Mouse (Mus musculus) frontal cortex, adult (tissue): Measurements from ENCODE around the gene Clec16a.

Source experiments
- ATAC-seq: cut with Nextera tagmentation; 2 replicates; pipeline ENCODE4 v1.9.2; 2017; ENCODE audit warnings: mild to moderate bottlenecking, moderate library complexity, mixed read lengths; ENCODE audit not compliant: low TSS enrichment

The Clec16a gene

DNA sequence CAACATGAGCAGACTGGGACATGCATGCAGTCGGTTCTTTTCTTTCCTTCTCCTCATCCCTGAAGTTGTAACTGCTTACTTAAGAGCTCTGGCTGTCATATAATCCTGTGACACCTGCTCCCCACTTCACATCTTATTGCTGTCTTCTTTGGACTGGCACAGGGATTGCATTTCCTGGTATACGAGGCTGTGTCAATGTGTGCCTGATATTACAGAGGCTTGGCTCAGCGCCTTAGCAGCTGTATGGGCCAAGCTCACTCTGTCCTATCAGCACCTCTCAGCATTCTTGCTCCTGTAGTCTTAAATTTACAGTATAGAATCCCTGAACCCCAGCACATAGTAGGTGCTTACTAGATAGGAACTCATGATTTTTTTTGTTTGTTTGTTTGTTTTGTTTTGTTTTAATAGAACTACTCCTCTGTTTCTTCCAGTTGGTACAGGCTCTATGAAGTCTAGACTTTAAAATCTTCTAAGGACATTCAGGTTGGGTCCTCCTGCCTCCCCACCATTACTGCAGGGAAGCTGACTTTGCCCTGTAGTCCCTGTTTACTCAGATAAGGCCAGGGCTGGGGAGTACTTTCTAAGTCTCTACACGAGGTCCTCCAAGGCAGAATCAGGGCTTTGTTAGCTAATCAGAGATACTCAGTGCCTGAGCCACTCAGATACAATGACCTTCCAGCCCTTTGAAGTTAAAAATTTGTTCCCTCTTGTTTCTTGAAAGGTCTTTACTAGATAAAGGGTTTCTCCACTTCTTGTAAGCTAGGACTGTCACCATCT is 97.9 kb downstream of the Clec16a start:
- no peak for ATAC-seq

DNA sequence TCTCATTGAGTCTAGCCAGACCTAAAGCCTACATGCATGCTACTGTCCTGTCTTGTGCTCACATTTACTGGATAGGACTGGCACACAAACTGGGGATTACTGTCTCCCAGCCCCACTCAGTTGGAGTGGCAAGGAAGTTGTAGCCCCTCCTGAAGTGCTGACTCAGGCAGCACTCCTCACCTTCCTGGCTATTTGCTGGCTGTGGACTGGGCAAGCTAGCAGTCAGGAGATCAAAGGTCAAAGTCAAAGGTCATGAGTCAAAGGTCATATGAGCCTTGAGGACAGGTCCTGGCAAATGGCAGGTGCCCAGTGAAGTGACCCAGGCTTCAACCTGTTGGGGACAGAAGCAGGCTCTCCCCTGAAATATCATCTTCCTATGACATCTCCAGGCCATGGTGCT is 99.1 kb downstream of the Clec16a start:
- no peak for ATAC-seq

DNA sequence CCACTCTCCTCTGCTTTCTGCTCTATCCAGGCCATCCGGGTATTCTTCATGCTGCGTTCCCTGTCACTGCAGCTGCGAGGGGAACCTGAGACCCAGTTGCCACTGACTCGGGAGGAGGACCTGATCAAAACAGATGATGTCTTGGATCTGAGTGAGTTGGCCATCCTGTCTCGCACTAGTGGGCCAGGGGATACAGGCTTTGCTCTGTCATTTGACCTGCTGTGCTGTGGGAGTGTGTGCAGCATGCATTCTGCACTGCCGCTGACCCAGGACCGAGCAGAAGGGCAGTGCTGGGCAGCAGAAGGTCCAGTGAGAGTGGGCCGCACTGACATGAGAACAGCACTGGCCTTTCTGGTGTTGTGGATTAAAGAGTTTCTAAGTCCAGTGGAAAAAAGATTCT is 99.6 kb downstream of the Clec16a start:
- ATAC-seq: no peak

DNA sequence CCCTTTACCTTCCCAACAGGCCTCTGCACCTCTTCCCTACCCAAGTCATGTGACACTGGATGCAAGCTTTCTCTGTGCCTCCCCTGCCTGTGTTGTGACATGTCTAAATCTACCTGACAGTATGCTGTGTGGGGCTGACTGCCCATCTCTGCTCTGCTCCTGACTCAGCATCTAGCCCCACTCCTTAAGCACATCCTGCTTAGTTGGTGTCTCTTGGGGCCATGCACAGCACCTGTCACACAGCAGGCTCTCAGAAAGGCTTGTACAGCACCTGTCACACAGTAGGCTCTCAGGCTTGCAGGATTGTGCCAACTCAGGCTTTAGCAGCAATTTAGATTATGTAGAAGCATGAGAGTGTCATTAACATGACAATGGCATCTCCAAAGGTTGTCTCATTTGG is 106.7 kb downstream of the Clec16a start:
- no peak for ATAC-seq

DNA sequence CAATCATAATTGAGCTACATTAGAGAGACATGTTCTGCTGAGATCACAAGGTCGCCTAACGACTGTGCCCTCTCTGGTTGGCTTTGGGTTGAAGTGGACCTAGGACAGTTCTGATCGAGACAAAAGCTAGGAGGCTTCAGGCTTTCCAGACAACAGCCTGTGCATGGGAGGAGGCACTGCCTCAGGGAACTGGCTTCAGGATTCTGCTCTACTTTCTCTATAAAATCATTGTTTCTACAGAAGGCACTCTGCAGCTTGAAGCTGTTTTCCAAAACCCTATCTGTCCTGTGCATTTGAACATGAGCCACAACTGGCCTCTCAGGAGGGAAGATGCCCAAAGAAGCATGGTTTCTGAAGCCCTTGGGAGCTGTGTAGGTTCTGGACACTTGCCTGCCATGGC is 107.8 kb downstream of the Clec16a start:
- peak; percentile 69 for ATAC-seq

DNA sequence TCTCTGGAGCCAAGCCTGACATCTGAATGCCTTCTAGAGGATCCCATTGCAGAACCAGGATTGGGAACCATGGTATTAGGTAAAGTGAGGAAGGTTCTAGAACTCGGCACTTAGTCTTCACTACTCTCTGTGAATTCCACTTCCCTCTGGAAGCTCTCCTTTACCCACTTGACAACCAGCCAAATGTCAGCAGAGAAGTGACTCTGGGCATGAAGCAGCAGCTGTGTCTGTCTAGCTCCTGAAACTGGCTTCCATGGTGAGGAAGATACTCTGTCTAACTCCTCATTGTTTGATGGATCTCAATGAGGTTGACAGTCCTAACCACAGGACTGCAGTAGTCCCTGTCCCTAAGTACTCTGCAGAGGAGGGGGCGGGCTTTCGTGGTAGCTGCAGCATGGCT is 110.1 kb downstream of the Clec16a start:
- 0 out of 2 replicates have a peak, but pooled peaks have one; percentile 7 for ATAC-seq

DNA sequence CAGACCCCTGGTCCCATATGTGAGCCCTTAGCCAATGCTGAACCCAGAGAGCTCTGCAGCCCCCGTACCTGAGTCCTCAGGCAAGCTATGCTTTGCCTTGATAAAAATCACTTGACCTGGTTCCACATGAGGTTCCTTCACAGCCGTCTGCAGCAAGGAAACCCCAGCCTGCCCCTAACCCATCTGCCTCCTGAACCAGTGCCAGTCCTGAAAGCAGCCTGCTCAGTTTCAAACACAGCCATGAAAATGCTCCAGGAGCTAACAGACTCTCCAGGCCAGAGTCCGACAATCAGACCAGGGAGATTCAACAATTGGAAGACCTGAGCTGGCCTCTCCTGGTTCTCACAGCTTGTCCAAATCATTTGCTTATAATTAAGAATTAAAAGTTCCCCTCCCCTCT is 110.8 kb downstream of the Clec16a start:
- ATAC-seq: no peak

DNA sequence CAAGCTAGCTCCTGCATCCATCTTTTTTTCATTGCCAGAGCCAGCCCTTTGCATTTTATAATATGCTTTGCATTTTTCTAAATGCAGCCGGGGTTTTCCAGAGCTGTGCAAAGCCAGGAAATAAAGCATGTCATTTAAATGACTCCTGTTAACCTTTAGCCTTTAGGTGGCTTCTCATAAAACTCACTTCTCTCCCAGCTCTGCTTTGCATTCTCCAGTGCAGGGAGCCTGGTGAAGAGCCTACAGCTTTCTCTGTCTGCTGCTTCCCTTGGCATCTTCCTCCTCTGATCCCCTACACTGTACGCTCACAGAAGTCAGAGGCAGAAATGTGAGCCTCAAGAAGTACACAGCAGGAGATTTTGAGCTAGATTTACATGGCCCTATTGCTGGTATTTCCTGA is 111.3 kb downstream of the Clec16a start:
- peak; percentile 38; the same call in 1 of the 2 replicates for ATAC-seq

DNA sequence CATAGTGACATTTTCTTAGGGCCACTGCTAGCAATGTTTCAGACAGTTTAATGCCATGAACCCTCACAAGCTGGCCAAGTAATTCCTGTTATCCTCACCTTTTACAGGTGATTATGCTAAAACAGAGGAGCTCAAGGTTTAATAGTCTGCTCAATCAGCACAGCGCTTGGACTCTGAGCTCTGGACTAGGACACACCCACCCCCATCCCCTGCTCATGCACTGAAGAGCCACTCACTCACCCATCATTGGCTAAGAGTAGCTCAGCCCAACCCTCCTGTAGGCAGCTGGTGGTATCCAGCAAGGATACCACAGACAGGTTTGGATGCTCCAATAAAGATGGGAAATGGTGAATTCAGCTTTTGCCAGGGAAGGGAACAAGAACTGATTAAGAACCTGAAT is 111.8 kb downstream of the Clec16a start:
- ATAC-seq: no peak

DNA sequence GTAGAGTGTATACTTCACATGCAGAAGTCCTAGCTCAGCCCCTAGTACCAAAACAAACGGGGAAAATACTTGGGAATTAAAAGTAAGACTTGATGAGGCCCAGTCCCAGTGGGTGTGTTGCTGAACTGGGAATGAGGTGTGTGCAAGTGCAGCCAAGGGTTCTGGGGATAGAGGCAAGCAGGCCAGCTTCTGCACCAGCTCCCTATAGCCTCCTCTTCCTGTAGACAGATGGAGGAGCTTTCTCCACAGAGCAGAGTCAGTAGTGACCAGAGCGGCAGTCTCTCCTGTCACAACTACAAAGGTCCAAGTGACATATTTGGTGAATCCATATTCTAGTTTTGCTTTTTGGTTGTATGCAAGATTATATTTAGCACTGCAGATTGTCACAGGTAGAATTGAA is 114.1 kb downstream of the Clec16a start:
- no peak for ATAC-seq

DNA sequence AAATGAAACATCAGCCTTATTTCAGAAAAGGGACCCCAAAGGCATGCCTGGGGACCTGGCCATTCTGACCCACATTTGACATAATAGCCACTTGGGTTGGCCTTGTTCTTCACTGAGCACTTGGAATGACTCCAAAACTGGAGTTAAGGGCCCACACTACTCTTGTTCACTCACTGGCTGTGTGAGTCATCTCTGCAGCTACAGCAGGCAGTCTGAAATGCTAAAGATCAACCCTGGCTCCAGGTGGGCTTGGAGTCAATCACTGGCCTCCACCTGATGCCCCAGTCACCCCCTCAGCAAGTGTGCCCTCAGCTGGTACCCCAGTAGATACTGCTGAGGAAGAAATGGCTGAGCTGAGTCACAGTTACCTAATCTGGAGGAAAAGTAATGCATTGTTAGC is 115.4 kb downstream of the Clec16a start:
- ATAC-seq: peak; percentile 24

DNA sequence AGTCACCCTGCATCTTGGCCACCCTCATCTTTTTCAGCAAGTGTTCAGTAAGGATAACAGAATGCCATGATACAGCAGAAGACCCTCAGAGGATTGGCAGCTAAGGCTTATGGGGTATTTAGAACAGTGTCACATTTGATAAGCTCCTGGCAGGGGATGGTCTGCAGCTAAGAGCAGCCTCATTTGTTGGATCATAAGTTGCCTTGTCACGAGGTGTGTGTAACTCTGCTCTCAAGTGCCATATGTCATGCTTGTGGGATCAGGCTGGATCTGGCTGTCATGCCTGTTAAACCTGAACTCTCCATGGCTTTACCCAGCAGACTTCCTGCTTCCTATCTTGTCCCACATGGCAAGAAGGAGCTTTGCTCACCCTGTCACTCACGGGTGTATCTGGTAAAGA is 116.2 kb downstream of the Clec16a start:
- no peak for ATAC-seq

DNA sequence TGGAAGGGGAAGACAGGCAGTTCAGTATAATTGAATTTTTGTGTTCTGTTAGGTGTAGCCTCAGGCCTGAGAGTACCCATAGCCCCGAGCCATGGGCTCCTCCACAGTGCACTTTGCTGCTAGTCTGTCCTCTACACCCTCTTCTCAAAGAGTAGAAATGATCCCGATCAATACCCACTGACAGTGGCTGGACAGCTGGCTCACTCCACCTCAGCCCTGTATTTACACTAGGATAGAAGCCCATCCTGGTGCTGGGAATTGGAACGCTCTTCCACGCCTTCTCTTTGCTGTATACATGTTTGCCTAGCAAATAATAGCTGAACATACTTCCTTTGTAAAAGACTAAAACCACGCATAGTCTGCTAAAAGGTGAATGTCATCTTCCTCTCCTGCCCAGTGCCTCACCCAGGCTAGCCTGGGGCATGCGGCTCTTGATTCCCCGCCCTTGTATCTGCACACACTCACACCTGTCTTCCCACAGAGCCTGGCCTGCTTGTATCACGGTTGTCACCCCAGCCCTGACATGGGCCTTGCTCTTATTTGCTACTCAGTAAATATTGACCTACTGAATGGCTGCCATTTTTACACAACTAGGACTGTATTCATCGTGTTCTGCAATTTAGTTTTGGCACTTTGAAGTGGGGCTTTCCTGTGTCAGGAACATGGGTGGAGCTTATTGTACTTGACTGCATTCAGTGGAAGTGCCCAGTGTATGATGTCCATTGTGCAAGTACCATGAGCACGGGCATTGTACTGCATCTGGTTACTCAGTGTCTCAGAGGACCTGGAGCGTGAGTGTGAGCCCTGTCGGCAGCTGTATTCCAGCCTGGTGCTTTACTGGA is 119.0 kb downstream of the Clec16a start:
- no peak for ATAC-seq

DNA sequence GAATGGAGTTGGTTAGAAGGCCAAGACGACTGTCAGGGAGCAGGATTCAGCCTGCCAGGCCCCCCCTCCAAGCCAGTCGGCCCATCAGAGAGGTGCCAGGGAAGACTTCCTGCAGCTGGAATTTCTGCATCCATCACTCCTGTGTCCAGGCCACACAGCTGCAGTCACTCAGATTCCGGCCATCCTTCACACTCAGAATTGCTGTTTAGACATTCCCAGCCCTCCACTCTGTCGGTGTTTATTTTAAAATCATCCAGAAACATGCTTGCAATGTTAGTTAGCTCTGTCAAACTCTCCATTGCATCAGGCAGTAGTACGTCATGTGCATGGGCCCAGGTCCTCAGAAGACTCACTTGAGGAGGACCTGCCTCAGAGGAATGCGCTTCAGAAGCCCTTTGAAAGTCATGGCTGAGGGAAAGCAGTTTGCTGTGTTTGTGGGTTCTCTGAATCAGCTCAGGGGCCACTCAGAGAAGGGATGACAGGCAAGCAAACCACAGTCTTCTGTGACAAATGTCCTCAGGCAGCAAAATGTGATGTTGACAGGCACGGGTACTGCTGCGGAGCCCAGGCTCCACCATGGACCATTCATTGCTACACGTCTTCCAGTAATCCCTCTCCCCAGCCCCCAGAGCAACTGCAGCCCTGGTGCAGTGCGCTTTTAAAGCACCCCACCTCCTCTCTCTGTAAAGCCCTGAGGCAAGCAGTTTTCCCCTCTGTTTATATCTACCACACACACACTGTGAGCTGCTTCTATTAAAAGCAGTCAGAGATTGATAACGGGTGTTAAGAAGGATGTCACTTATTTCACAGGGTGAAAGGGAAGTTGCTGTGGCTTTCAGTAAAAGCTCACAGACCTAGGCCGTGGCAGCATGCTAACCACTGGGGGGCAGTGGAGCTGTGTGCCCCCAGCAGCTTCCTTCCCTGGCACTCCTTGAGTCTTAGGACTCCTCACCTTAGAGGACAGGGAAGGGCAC is 120.1 kb downstream of the Clec16a start:
- peak; percentile 51 for ATAC-seq

DNA sequence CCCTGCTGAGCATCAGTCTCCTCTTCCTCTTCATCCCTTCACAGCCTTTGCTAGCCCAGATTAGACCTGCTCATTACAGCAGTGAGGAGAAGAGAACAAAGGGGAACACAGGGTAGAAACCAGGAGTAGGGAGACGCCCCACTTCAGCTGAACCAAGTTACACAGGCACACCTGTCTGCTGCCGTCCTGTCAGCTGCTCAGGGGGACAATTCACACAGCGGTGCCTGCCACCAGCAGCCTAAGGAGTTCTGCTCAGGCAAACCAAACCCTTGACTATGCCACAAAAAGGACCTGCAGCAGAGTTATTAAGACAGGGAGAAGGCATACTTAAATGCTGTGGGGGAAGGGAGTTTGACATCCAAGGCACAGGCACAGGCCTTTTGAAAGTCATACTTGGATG is 121.6 kb downstream of the Clec16a start:
- ATAC-seq: no peak

DNA sequence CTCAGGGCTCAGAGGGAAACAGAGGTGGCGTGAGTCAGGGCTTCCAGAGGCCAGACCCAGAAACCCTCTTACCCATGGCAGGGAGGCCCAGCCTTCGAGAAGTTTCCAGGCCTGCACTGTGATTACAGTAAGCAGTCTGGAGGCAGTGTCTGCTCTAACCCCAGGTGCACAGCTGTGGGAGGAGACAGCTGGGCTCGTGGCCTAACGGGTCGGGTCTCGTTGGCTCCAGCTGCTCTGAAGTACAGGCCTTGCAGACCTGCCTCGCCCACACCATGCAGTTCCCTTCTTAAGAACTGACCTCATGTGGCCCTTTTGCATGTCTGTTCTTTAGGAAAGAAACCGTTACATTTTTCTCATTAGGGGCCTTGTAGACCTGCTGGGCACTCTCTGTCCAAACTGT is 123.3 kb downstream of the Clec16a start:
- no peak for ATAC-seq

DNA sequence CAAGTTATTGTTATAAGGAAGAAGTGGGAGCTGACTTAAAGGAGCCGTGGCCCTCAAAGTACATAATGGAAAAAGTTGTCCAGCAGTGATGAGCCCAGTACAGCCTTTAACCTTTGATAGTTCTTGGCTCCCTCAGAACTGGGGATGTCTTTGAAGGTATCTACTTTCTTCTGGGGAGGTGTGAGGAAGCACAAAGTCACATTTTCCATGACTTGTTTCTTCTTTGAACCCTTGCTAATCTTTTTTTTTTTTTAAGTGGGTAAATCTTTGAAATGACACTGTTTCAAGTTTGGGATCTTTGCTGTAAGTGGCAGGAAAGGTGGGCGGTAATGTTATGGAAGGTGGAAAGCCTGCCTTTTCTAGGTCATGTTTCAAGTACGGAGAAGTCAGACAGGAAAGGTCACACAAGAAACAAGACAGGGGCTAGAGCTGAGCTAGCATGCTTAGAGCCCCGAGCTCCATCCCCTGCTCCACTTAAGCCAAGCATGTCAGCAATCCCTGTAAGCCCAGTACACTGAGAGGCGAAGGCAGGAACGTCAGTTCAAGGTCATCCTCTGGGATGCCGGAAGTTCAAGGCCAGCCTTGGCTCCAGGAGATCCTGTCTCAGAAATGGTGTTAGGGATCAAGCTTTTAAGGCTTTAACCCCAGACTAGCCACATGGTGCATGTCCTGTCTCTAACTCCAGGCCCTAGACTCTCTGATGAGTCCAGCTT is 124.0 kb downstream of the Clec16a start:
- ATAC-seq: no peak

DNA sequence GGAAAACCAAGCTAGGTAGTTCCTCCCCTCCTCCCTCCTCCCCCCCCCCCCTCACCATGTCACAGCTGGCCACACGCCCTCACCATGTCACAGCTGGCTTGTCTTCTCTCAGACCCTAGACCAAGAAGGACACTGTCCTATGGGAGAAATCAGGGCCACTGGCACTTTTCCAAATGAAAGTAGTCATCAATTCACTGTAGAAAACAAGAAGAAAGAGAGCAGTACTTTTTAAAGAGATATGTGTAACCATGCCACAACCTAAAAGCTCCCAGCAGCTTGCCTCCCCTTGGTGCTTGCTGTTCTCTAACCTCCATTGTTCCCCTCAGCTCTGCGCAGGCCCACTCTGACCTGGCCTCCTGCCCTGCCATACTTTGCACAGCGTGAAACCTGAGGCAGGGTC is 124.8 kb downstream of the Clec16a start:
- ATAC-seq: no peak

DNA sequence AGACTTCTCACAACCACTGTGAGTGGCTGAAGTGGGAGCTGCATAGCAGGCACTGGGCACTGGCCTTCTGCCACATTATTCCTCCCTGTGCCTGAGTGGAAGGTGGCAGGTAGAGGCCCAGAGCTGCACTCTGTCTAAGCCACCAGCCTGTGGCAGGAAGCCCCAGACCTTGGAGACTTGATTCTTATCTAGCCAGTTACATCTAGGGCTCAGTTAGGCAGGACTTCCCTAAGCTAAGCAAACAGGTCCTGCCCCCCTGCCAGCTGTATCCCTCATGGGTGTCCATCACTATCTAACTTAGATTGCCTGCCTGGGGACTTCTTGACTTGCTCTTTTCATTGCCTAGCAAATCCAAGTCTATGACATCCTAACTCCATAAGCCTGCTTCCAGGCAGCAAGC is 127.4 kb downstream of the Clec16a start:
- no peak for ATAC-seq

DNA sequence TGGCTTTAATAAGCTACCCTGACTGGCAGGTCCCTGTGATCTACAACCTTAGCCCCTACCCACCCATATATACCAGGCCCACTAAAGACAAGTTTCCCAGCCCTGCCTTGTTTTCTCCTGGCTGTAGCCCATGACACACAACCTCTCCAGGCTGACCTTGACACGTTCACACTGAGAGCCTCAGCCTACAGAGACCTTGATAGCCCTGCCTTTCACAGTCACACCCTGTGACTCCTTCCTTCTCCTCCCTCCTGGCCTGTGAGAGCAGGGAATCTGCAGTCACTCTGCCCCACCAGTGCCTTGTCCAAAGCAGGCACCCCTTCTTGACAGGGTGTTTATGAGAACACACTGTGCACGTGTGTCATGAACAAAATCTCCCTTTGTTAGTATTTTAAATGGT is 128.9 kb downstream of the Clec16a start:
- ATAC-seq: no peak

DNA sequence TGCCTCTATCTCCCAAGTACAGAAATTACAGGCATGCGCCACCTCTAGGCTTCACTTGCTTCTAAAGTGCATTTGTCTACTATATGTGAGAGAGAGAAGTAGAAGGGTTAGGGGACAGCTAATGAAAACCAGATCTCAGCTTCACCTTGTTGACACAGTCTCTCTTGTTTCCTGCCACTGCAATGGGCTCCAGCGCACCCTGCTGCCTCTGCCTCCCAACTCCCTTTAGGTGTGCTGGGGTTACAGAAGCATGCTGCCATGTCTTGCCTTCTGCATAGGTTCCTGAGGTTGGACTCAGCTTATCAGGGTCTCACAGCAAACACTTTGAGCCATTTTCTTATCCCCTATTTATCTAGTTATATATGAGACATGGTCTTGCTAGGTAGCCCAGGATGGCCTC is 129.8 kb downstream of the Clec16a start:
- no peak for ATAC-seq
